Mouse (Mus musculus): ENCODE measurements around the gene Dkc1.
A peak's percentile ranks its signal among the peaks of the same experiment; 100 is the strongest.
"Not testable (repeated sequence)": the region's sequence is repeated elsewhere in the genome, so short reads cannot be mapped to it uniquely, and the experiment has no call there.

Gene Dkc1

GRCm38 (mm10) chrX:75143124-75143555, 47.5 kb downstream of the Dkc1 start:
- not testable (repeated sequence) for DNase-seq (ENCODE audit: low spot score)

GRCm38 (mm10) chrX:75148414-75148813, 52.8 kb downstream of the Dkc1 start:
- DNase-seq (ENCODE audit: low spot score): no peak

- no peak for DNase-seq (ENCODE audit: low spot score)
These were observed 54.6 kb downstream of the Dkc1 start for GRCm38 (mm10) chrX:75150304-75150703.

GRCm38 (mm10) chrX:75152249-75152648, 56.6 kb downstream of the Dkc1 start:
- no peak for DNase-seq (ENCODE audit: low spot score)

GRCm38 (mm10) chrX:75155576-75156243, 60.1 kb downstream of the Dkc1 start:
- peak; percentile 12 for DNase-seq (ENCODE audit: low spot score)

Data from layer of hippocampus, adult 11-12 months (tissue).